Comparison of ENCODE assay signal across 16 mouse cellular contexts in the genomic region with DNA sequence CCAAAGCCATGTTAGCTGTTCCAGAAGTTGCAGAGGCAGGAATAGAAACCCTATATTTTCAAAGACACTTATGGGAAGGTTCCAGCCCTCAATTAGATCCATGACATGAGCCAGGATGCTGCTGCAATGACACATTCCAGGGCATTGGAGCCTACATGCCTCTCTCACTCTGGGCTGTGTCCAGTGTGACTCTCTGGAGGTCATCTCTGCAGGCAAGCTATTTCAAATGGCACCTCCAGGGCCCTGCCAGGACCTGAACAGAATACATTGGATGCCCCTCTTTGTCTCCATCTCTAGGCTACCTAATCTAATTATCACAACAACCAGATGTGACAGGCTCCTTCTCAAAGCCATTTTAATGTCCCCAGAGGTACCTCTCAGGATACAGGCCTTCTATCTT.
A peak's percentile ranks its signal among the peaks of the same experiment; 100 is the strongest.
DNase-seq lines count a peak whose midpoint lies in the region.
"Had no signal": no experiment of that assay in that cellular context is flagged by ENCODE, and none has a peak within 500 bp of the region (broad histone marks: within the 10 kb centered on the region; RNA-seq: fewer than 3 reads in every experiment).

No protein-coding gene starts in this region.

- peak; percentile 56 for DNase-seq in MN1 (ENCODE audit: low spot score)
- DNase-seq in Muller cell, postnatal 12 days (ENCODE audit: inconsistent ontology term): peak; percentile 55
- no peak for DNase-seq in cerebellum, postnatal 36 days
- no peak for DNase-seq in kidney, adult 8-10 months
- DNase-seq: adrenal gland, adult 2 months; adrenal gland, adult 8-10 months; adrenal gland, postnatal 10 days; adrenal gland, postnatal 14 days; adrenal gland, postnatal 25 days; adrenal gland, postnatal 36 days; B cell, adult 2 months; cerebellum, adult 11 months; cerebellum, adult 11-12 months; cerebellum, adult 18-20 months; cerebellum, adult 2 months; cerebellum, adult 8-10 months had no signal

Comparison
In these comparisons a context has a peak if more than half of its experiments do, and no peak if none do; other contexts are left out.
1. DNase-seq: peak in MN1 (single experiment) and Muller cell, postnatal 12 days (single experiment); none in cerebellum, postnatal 36 days (0 of 2) and kidney, adult 8-10 months (0 of 2).